Mouse (Mus musculus) erythroblast, embryonic 14.5 days (primary cell): ENCODE measurements around the gene Pmm2.

Experiments used
- GATA1 ChIP-seq: IDR thresholded peaks from 2 replicates; pipeline ENCODE4 v1.6.1; 2012; ENCODE audit warnings: low read length, inconsistent platforms, mixed read lengths
- TAL1 ChIP-seq: IDR thresholded peaks from 3 replicates; pipeline ENCODE4 v1.6.1; 2012; ENCODE audit warnings: low read length, inconsistent platforms, mixed read lengths

- TF ChIP-seq TAL1, result no peak
- TF ChIP-seq GATA1, result no peak
Observed at GRCm38 (mm10) chr16:8613039-8613438, 24.4 kb upstream of the Pmm2 start.
